Mouse (Mus musculus): ENCODE results near the gene Ninl.

Ninl gene

DNA sequence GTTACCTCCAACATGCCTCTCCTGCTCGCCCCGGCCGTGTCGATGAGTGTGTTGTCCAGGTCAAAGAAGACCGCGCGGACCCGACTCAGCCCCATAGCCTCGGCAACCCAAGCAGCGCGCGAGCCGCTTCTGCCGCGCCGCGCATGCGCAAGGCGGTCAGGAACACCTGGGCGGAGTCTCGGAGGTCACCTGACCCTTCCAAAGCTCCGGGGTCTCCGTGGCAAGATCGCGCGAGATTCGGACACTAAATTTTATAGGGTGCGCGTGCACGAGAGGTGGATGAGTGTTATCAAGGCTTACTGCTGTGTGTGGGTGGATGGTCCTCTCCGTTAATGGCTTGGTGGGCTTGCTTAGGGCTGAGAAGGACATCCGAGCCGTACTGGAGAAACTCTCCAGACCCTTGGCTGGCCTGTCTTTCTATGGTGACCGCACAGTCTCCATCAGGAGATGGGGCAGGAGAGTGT, at the start of gene Ninl, which contains the start of gene Nanp:
TSS of gene Ninl (minus strand) at position 151 of the 464 bp plus-strand sequence.
TSS of gene Nanp (minus strand) at position 167 of the 464 bp plus-strand sequence.
- peak; percentile 92 for DNase-seq (ENCODE audit: low read depth, low spot score)

DNA sequence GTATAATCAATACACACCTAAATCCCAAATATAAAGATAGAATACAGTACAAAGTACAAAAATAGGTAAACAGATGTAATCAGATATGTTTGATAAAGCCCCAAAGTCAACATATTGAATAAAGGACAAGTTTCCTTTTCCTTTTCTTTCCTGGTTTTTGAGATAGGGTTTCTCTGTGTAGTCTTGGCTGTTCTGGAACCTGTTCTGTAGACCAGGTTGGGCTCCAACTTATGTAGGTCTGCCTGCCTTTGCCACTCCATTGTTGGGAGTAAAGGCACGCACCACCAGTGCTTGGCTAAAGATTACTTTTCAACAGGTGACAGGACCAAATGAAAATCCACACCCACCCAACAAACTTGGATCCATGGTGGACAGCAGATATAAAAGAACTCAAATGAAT, 17.5 kb upstream of the Ninl start:
- no peak for DNase-seq (ENCODE audit: low read depth, low spot score)

DNA sequence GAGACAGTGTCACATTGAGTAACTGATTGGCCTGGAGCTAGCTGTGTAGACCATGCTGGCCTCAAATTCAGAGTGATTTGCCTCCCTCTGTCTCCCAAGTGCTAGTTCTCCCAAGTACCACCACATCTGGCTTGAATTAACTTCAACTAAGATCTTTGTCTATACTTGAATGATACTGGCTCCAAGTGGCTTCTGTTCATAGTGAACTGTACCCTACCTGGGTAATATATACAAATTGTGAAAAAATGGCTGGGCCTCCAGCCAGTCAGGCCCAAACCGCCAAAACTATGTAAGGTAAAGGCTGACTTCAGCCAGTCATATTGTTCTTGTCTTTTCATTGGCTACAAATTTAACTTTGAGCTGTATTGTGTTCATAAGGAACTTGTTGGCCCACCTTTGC, 1.2 kb upstream of the Ninl start:
- no peak for DNase-seq (ENCODE audit: low read depth, low spot score)

- no peak for DNase-seq (ENCODE audit: low read depth, low spot score)
Measured at GRCm38 (mm10) chr2:151039726-151040125, 544 bp upstream of the Ninl start.

DNA sequence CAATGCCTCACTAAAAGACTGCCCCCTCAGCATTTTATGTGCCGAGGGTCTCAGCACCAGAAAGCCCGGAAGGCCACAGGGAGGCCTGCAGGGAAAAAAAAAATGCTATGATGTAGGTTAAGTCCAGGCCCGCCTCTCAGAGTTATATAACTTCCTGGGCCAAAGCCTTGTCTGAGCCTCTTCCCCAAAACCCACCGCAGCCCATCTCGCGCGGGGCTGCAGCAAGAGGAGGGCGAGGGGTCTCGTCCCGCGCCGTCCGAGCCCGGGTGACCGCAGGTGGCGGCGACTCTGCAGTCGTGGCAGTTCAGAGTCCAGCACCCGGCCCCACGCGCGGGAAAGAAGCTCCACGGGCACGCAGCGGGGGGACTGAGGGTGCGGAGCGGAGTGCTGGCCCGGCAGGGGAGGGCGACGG, 365 bp downstream of the Ninl start:
- peak; percentile 65 for DNase-seq (ENCODE audit: low read depth, low spot score)

GRCm38 (mm10) chr2:151037876-151038552, 1.2 kb downstream of the Ninl start:
- DNase-seq (ENCODE audit: low read depth, low spot score) = peak; percentile 35

- DNase-seq (ENCODE audit: low read depth, low spot score) = no peak
Measured at GRCm38 (mm10) chr2:151037292-151037691, 1.9 kb downstream of the Ninl start.

- DNase-seq (ENCODE audit: low read depth, low spot score) = no peak
Measured at GRCm38 (mm10) chr2:151036721-151037120, 2.5 kb downstream of the Ninl start.

DNA sequence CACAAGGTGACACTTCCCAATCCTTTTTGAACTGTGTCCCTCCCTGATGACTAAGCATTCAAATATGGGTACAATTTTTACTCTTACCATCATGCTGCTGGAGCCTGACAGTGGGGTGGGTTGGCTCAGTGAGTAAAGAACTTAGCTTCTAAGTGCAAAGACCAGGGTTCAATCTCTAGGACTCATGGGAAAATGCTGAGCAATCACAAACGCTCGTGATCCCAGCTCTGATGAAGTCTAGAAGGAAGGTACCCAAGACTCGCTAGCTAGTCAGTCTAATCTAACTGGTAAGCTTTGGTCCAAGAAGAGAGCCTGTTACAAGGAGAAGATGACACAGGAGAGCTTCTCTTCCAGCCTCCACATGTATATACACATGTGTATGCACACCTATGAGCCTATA, 4.7 kb downstream of the Ninl start:
- DNase-seq (ENCODE audit: low read depth, low spot score) = no peak

DNA sequence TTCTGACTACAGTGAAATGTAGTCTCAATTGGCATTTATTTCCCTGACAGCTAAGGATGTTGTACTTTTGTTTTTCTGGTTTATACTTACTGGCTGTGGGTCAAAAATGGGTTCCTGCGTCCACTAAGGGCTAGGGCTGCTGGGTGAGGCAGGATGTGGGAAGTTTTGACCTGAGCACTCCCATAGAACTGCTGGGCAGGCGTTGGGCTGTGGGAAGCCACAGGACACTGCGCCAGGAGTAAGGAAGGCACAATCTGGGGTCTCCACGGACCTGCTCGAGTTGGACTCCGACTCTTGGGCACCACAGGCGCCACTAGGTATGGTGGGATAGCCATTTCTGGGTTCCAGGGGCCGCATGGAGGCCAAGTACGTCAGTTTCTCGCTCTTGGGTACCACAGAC, 18.0 kb downstream of the Ninl start:
- no peak for DNase-seq (ENCODE audit: low read depth, low spot score)

GRCm38 (mm10) chr2:151015316-151015715, 23.9 kb downstream of the Ninl start:
- DNase-seq (ENCODE audit: low read depth, low spot score) = no peak

GRCm38 (mm10) chr2:151011273-151011672, 27.9 kb downstream of the Ninl start:
- DNase-seq (ENCODE audit: low read depth, low spot score) = no peak

DNA sequence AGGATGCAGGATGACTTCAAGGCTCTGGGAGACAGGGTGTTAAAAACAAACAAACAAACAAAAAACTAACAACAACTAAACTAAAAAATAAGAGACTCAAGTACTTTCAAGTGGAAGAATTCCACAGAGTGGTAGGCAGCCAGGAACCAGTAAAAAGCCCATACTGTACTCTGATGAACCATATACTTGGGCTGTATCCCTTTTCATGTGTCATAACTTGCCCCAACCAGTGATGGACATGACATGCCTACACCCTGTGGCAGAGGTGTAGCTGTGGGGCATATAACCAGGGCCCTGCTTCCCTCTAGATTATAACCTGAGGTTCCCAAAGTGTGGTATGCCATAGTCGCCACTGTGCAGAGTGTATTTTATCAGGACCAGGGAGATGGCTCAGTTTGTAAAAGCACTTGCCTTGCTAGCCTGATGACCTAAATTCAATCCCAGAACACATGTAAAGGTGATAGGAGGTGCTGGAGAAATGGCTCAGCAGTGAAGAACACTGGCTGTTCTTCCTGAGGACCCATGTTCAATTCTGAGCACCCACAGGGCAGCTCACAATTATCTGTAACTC, 29.6 kb downstream of the Ninl start:
- no peak for DNase-seq (ENCODE audit: low read depth, low spot score)

DNA sequence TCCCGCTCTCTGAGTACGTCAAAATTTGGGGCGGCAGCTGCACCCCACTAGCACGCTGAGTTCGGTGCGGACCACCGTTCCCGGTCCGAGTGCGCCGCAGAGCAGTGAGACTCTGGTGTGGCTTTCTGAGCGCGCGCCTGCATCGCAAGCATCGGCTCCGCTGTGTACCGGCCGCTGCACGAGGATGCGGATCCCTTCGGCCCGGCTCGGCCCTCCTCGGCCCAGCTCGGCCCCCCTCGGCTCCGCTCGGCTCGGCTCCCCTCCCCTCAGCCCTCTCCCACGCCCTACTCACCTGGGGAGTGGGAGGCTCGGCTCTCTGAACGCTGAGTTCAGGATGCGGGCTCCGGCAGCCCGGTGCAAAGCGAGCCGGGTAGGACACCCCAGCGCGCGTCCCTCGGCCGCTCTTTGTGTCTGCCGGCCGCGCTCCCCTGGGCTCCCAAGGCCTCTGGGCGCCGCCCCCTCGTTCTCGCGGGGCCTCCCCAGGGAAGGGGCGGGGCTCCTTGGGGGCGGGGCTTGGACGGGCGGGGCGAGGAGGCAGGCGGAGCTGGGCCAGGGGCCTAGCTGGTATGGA, 30.2 kb downstream of the Ninl start:
- DNase-seq (ENCODE audit: low read depth, low spot score) = peak; percentile 28

DNA sequence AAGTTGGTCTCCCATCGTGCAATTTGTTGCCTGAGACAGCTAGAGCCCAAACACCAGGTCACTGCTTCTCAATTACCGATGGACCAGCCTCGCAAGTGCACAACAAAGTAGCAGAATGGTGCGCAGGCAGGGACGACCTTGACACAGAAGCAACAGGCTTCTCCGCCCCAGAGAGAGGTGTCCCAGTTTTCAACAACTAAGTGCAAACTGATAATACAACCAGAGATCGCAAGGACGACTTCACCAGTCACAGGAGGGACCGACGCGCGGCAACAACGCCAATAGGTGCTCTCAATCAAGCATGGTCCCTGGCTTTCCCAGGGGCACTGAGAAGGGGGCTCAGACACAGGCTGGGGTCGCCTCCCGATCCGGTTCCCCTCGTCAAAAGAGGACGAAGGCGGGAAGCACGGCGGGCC, 30.7 kb downstream of the Ninl start:
- no peak for DNase-seq (ENCODE audit: low read depth, low spot score)

- no peak for DNase-seq (ENCODE audit: low read depth, low spot score)
Measured at GRCm38 (mm10) chr2:151008006-151008405, 31.2 kb downstream of the Ninl start.

GRCm38 (mm10) chr2:151006281-151006945, 32.8 kb downstream of the Ninl start:
- no peak for DNase-seq (ENCODE audit: low read depth, low spot score)

DNA sequence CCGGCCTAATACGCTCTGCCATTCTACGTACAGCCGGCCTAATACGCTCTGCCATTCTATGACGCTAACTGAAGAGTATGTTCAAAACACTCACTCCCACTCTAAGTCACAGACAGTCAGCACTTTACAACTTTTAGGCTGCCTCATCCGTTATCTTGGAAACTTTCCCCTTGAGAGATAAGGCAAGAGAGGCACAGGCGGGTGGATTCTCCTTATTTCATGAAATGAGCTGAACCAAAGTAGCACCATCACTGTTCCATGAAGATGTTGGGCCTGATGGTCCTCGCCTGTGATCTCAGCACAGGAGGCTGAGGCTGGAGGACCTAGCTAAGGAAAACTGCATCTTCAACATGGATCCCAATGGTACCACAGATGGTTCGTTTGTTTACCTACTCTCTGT, 34.8 kb downstream of the Ninl start:
- DNase-seq (ENCODE audit: low read depth, low spot score) = no peak

GRCm38 (mm10) chr2:151003796-151004195, 35.4 kb downstream of the Ninl start:
- DNase-seq (ENCODE audit: low read depth, low spot score) = no peak

DNA sequence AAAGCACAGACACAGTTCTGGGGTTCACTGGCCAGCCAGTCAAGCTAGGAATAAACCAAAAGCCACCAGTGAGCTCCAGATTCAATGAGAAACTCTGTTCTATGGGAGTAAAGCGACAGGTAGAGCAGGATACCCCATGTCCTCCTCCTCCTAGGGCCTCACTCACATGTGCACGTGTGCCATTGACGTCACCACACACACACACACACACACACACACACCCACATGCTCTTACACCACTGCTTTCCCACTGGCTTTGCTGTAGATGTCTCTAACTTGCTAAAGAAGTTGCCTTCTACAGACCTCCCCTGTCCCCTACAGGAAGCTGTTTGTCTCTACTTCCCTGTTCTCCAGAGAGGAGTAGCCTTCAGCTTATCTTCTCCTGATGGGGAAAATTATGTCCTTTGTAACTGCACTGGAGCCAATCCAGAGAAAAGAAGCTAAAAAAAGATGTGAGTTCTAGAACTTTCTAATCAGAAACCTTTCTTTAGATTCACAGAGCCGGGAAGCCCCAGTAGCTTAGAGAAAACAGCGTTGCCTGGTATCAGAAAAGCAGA, 37.5 kb downstream of the Ninl start:
- DNase-seq (ENCODE audit: low read depth, low spot score) = no peak

DNA sequence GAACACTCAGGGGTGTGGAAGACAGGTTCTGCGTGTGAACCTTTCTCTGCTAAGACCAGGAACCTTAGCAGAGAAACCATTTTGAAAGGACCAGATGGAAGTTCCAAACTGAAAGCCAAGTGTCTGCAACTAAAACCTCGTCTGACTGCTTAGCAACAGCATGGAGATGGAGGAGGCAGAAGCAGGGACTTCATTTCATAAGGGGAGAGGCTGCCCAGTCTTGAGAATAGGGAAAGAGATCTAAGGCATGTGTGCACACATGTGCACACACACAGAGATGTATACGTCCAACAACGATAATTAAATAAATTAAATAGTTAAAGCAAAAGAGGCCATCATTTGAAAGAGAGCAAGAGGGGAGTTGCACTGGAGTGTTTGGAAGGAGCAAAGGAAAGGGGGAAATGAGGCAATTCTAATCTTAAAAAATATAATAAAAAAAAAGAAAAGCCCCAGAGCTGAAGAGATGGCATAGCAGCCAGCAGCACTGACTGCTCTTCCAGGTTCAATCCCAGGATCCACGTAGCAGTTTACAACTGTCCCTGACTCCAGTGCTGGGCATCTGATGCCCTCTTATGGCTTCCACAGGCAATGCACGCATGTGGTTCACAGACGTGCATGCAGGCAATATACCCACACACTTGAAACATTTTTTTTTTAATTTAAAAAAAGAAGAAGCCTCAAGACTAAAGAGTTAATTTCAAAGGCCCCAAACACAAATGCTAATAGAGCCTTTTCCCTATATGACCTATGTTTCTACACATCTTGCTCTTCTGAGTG, 38.6 kb downstream of the Ninl start:
- peak; percentile 15 for DNase-seq (ENCODE audit: low read depth, low spot score)

Data from CD4-positive helper T cell, adult 2 months (primary cell).